Mouse (Mus musculus): ENCODE data around the gene Larp1.

- TF ChIP-seq CTCF (IDR thresholded peaks at IDR 0.05; ENCODE audit: insufficient read depth, low read length) = no peak
- TF ChIP-seq POLR2A (IDR thresholded peaks at IDR 0.05; ENCODE audit: borderline replicate concordance, extremely low read depth, low read depth, low read length) = no peak
These were observed 22.4 kb upstream of the Larp1 start for GRCm38 (mm10) chr11:57986456-57986855.

Measured in lung, adult 2 months (tissue).